Mouse (Mus musculus) midbrain, embryonic 12.5 days (tissue): ENCODE data around the gene S100g. TPM values are rescaled to one million over a fixed set of nuclear protein-coding genes. Genes with fewer than 3 reads are reported as not detected.

Source experiments
- ATAC-seq: fragments of 200-750 bp; cut with Nextera tagmentation; 2 replicates; pipeline ENCODE4 v1.8.0; 2017; ENCODE audit warnings: low read depth, moderate TSS enrichment, moderate library complexity; ENCODE audit not compliant: low FRiP score
- H3K27ac ChIP-seq: fragments of 300-500 bp; sonication (generic); replicated peaks from 2 replicates; pipeline ENCODE4 v1.5.1; 2016; ENCODE audit warnings: mild to moderate bottlenecking
- H3K27me3 ChIP-seq: fragments of 300-500 bp; sonication (generic); 2 replicates; pipeline ENCODE4 v1.6.1; 2016; ENCODE audit warnings: mild to moderate bottlenecking
- H3K36me3 ChIP-seq: fragments of 300-500 bp; sonication (generic); 2 replicates; pipeline ENCODE4 v1.6.1; 2016
- H3K4me1 ChIP-seq: fragments of 300-500 bp; sonication (generic); 2 replicates; pipeline ENCODE4 v1.6.1; 2016
- H3K4me2 ChIP-seq: fragments of 300-500 bp; sonication (generic); replicated peaks from 2 replicates; pipeline ENCODE4 v1.6.1; 2016; ENCODE audit warnings: mild to moderate bottlenecking, moderate library complexity
- H3K4me3 ChIP-seq: fragments of 300-500 bp; sonication (generic); 2 replicates; pipeline ENCODE4 v1.5.1; 2016; ENCODE audit warnings: mild to moderate bottlenecking
- H3K9ac ChIP-seq: fragments of 300-500 bp; sonication (generic); replicated peaks from 2 replicates; pipeline ENCODE4 v1.6.1; 2016; ENCODE audit warnings: mild to moderate bottlenecking, moderate library complexity
- H3K9me3 ChIP-seq: fragments of 300-500 bp; sonication (generic); 2 replicates; pipeline ENCODE4 v1.6.1; 2016; ENCODE audit warnings: mild to moderate bottlenecking
- WGBS: fragments of 180-500 bp; shearing (Covaris S2); methylation state at CpG from one replicate; pipeline ENCODE4 v1.1.7; 2016; 5-methylcytosine and 5-hydroxymethylcytosine counted together
- polyA plus RNA-seq: library from polyadenylated mRNA; unstranded; fragments of >200 nt; fragmentation: Nextera tagmentation; extraction: Ambion mirVana; gene quantifications from 2 replicates; pipeline ENCODE4 v1.2.1, GENCODE M21; 2016

S100g gene
- polyA plus RNA-seq, 1 experiment from 2014 or later: not detected

GRCm38 (mm10) chrX:162915697-162916096, 48.7 kb downstream of the S100g start:
- H3K4me1 ChIP-seq: no peaks in the 10 kb centered on the region
- H3K36me3 ChIP-seq: peaks cover 2% of the 10 kb centered on the region
- H3K27ac ChIP-seq: no peak overlapping the region
- WGBS: 41% methylated on average over 5 of the region's 5 CpGs
- no peak overlapping the region for H3K4me2 ChIP-seq
- peak; percentile 65; the same call in 1 of the 2 replicates for ATAC-seq
- H3K27me3 ChIP-seq: 0 out of 2 replicates have a peak, but pooled peaks cover 3% of the 10 kb centered on the region
- no peak overlapping the region for H3K9ac ChIP-seq
- no peak overlapping the region for H3K4me3 ChIP-seq
- H3K9me3 ChIP-seq: no peaks in the 10 kb centered on the region

GRCm38 (mm10) chrX:162913651-162914050, 50.7 kb downstream of the S100g start:
- ATAC-seq: no peak
- Histone ChIP-seq H3K9ac (no peak overlapping the region), H3K36me3 (peaks cover 5% of the 10 kb centered on the region), H3K4me3 (no peak overlapping the region), H3K4me2 (no peak overlapping the region), H3K9me3 (no peaks in the 10 kb centered on the region), H3K27ac (no peak overlapping the region), H3K27me3 (no peaks in the 10 kb centered on the region), H3K4me1 (no peaks in the 10 kb centered on the region)
- 93% methylated on average over 3 of the region's 3 CpGs for WGBS

Other genes starting within 250 kb of the S100g start
- 272 and 288 TPM in 2 replicates for gene Rbbp7, start 204.2 kb downstream of the S100g start, polyA plus RNA-seq
- 18.6 and 18.7 TPM in 2 replicates for gene Txlng, start 135.1 kb downstream of the S100g start, polyA plus RNA-seq
- 36.0 and 37.8 TPM in 2 replicates for gene Syap1, start 76.2 kb downstream of the S100g start, polyA plus RNA-seq
- gene Ctps2, start 63.4 kb downstream of the S100g start, polyA plus RNA-seq: 92.5 and 96.1 TPM in 2 replicates